Mouse (Mus musculus) midbrain, embryonic 15.5 days (tissue): ENCODE data around the gene Ciz1. TPM values are rescaled to one million over a fixed set of nuclear protein-coding genes. Genes with fewer than 3 reads are reported as not detected.
A peak's percentile ranks its signal among the peaks of the same experiment; 100 is the strongest.
"Not testable (repeated sequence)": the region's sequence is repeated elsewhere in the genome, so short reads cannot be mapped to it uniquely, and the experiment has no call there.

Experiments
- ATAC-seq: fragments of 200-750 bp; cut with Nextera tagmentation; replicated peaks from 2 replicates; pipeline ENCODE4 v1.8.0; 2017; ENCODE audit warnings: moderate TSS enrichment
- H3K27ac ChIP-seq: fragments of 300-500 bp; sonication (generic); 2 replicates; pipeline ENCODE4 v1.5.1; 2015; ENCODE audit warnings: mild to moderate bottlenecking, inconsistent platforms
- H3K27me3 ChIP-seq: fragments of 300-500 bp; sonication (generic); replicated peaks from 2 replicates; pipeline ENCODE4 v1.6.1; 2015; ENCODE audit warnings: inconsistent platforms
- H3K36me3 ChIP-seq: fragments of 300-500 bp; sonication (generic); replicated peaks from 2 replicates; pipeline ENCODE4 v1.6.1; 2015; ENCODE audit warnings: inconsistent platforms
- H3K4me1 ChIP-seq: fragments of 300-500 bp; sonication (generic); 2 replicates; pipeline ENCODE4 v1.6.1; 2015; ENCODE audit warnings: inconsistent platforms
- H3K4me2 ChIP-seq: fragments of 300-500 bp; sonication (generic); 2 replicates; pipeline ENCODE4 v1.6.1; 2015; ENCODE audit warnings: inconsistent platforms, mild to moderate bottlenecking, moderate library complexity
- H3K4me3 ChIP-seq: fragments of 300-500 bp; sonication (generic); 2 replicates; pipeline ENCODE4 v1.5.1; 2015; ENCODE audit warnings: mild to moderate bottlenecking, inconsistent platforms
- H3K9ac ChIP-seq: fragments of 300-500 bp; sonication (generic); 2 replicates; pipeline ENCODE4 v1.6.1; 2015; ENCODE audit warnings: mild to moderate bottlenecking, inconsistent platforms
- H3K9me3 ChIP-seq: fragments of 300-500 bp; sonication (generic); 2 replicates; pipeline ENCODE4 v1.6.1; 2016; ENCODE audit warnings: inconsistent platforms
- WGBS: fragments of 180-500 bp; shearing (Covaris S2); methylation state at CpG from one replicate; pipeline ENCODE4 v1.1.7; 2015; ENCODE audit warnings: mixed read lengths; 5-methylcytosine and 5-hydroxymethylcytosine counted together
- polyA plus RNA-seq: library from polyadenylated mRNA; unstranded; fragments of >200 nt; fragmentation: Nextera tagmentation; extraction: Ambion mirVana; gene quantifications from 2 replicates; pipeline ENCODE4 v1.2.1, GENCODE M21; 2015

Gene Ciz1
- polyA plus RNA-seq, 1 experiment from 2014 or later = 64.4 TPM

- Histone ChIP-seq H3K9me3 (no peaks in the 10 kb centered on the region), H3K27ac (no peak overlapping the region), H3K27me3 (no peaks in the 10 kb centered on the region), H3K4me2 (0 out of 2 replicates have a peak overlapping the region, but pooled peaks have one; percentile 57), H3K4me1 (peaks cover 34% of the 10 kb centered on the region), H3K36me3 (no peaks in the 10 kb centered on the region), H3K9ac (no peak overlapping the region), H3K4me3 (no peak overlapping the region)
- no peak for ATAC-seq
- WGBS = 70% methylated on average over 6 of the region's 6 CpGs
Observed at GRCm38 (mm10) chr2:32353836-32354235, 1.7 kb downstream of the Ciz1 start.

- peaks cover 32% of the 10 kb centered on the region for H3K4me1 ChIP-seq
- H3K4me3 ChIP-seq = no peak overlapping the region
- ATAC-seq = no peak
- H3K9ac ChIP-seq = no peak overlapping the region
- H3K36me3 ChIP-seq = no peaks in the 10 kb centered on the region
- H3K27me3 ChIP-seq = no peaks in the 10 kb centered on the region
- no peak overlapping the region for H3K27ac ChIP-seq
- WGBS = 85% methylated on average over 3 of the region's 3 CpGs
- H3K9me3 ChIP-seq = no peaks in the 10 kb centered on the region
- no peak overlapping the region for H3K4me2 ChIP-seq
Observed at GRCm38 (mm10) chr2:32354336-32354895, 2.3 kb downstream of the Ciz1 start.

DNA sequence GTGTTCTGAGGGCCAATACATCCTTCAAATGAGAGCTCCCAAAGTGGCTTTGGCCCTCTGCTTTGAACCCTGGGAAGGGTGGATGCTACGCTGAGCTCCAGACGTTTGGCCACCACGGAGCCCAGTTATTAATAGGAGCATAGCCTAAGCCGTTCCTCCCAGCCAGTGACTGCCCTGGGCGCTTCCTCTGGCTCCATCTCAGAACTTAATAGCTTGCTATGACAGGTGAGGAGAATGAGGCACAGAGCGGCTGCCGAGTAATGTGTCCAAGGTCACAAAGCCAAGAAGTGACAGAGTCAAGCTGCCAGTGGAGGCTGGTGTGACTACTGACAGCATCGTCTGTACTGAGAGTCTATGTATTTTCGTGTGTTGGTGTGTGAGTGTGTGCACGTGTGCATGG, 4.1 kb downstream of the Ciz1 start:
- no peak overlapping the region for H3K27ac ChIP-seq
- H3K4me2 ChIP-seq = no peak overlapping the region
- H3K27me3 ChIP-seq = no peaks in the 10 kb centered on the region
- no peak overlapping the region for H3K4me3 ChIP-seq
- H3K4me1 ChIP-seq = peaks cover 22% of the 10 kb centered on the region
- H3K36me3 ChIP-seq = no peaks in the 10 kb centered on the region
- H3K9me3 ChIP-seq = no peaks in the 10 kb centered on the region
- no peak overlapping the region for H3K9ac ChIP-seq
- 82% methylated on average over 10 of the region's 10 CpGs for WGBS
- no peak for ATAC-seq

DNA sequence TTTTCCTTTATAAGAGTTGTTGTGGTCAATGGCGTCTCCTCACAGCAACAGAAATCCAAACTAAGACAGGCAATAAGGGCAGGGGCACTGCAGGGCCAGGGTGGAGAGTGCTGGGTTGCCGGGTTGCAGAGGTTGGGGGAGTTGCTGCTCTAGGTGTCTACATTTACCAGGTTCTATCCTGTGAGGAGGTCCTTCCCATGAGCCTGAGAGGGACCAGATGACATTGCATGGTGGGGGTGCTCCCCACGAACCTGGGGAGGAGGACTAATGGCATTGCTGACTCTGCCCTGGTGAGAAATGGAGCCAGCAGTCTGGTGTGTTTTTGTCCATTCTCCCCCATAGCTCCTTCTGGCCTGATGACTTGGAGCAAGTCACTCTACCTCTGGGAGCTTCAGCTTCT, 5.6 kb downstream of the Ciz1 start:
- H3K4me1 ChIP-seq = peaks cover 23% of the 10 kb centered on the region
- no peak overlapping the region for H3K4me3 ChIP-seq
- H3K4me2 ChIP-seq = no peak overlapping the region
- no peak overlapping the region for H3K9ac ChIP-seq
- H3K27ac ChIP-seq = no peak overlapping the region
- 0 out of 2 replicates have a peak, but pooled peaks cover 3% of the 10 kb centered on the region for H3K27me3 ChIP-seq
- WGBS = 77% methylated on average over 3 of the region's 3 CpGs
- no peaks in the 10 kb centered on the region for H3K36me3 ChIP-seq
- ATAC-seq = no peak
- H3K9me3 ChIP-seq = no peaks in the 10 kb centered on the region

GRCm38 (mm10) chr2:32358381-32358780, 6.3 kb downstream of the Ciz1 start:
- H3K9ac ChIP-seq = no peak overlapping the region
- no peaks in the 10 kb centered on the region for H3K9me3 ChIP-seq
- H3K4me1 ChIP-seq = peaks cover 22% of the 10 kb centered on the region
- H3K4me2 ChIP-seq = no peak overlapping the region
- H3K27me3 ChIP-seq = 0 out of 2 replicates have a peak, but pooled peaks cover 3% of the 10 kb centered on the region
- H3K4me3 ChIP-seq = no peak overlapping the region
- ATAC-seq = no peak
- WGBS = 68% methylated on average over 10 of the region's 10 CpGs
- no peak overlapping the region for H3K27ac ChIP-seq
- H3K36me3 ChIP-seq = no peaks in the 10 kb centered on the region

DNA sequence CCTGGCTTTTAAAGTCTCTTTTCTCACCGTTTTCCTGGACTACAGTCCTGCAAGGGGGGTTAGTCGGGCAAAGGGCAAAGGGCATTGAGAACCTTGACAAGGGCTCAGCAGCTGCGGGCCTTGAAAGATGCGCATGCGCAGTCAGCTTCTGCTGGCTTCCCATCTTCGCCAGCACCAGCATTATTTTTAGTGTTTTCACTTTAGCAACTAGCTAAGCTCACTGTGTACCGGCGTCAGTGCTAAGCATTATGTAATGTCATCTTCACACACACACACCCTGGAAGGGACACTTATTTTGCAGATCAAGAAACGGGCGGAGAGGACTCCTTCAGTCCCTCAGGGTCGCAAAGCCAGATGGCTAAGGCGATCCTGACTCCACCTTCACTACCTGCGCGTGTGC, 8.6 kb downstream of the Ciz1 start:
- Histone ChIP-seq H3K4me1 (peaks cover 27% of the 10 kb centered on the region), H3K9me3 (no peaks in the 10 kb centered on the region), H3K27ac (no peak overlapping the region), H3K36me3 (no peaks in the 10 kb centered on the region), H3K4me2 (peak overlapping the region; percentile 53), H3K4me3 (peak overlapping the region; percentile 27), H3K9ac (peak overlapping the region; percentile 5; the same call in 1 of the 2 replicates), H3K27me3 (0 out of 2 replicates have a peak, but pooled peaks cover 3% of the 10 kb centered on the region)
- no peak for ATAC-seq
- 6% methylated on average over 14 of the region's 14 CpGs for WGBS

- WGBS = 1% methylated on average over 24 of the region's 24 CpGs
- ATAC-seq = no peak; the same call in 1 of the 2 replicates
- peak overlapping the region; percentile 27 for H3K4me3 ChIP-seq
- H3K9me3 ChIP-seq = no peaks in the 10 kb centered on the region
- no peak overlapping the region for H3K27ac ChIP-seq
- 0 out of 2 replicates have a peak overlapping the region, but pooled peaks have one; percentile 3 for H3K9ac ChIP-seq
- H3K36me3 ChIP-seq = 0 out of 2 replicates have a peak, but pooled peaks cover 3% of the 10 kb centered on the region
- peak overlapping the region; percentile 53 for H3K4me2 ChIP-seq
- peaks cover 27% of the 10 kb centered on the region for H3K4me1 ChIP-seq
- 0 out of 2 replicates have a peak, but pooled peaks cover 3% of the 10 kb centered on the region for H3K27me3 ChIP-seq
Observed at GRCm38 (mm10) chr2:32361437-32361836, 9.3 kb downstream of the Ciz1 start.

DNA sequence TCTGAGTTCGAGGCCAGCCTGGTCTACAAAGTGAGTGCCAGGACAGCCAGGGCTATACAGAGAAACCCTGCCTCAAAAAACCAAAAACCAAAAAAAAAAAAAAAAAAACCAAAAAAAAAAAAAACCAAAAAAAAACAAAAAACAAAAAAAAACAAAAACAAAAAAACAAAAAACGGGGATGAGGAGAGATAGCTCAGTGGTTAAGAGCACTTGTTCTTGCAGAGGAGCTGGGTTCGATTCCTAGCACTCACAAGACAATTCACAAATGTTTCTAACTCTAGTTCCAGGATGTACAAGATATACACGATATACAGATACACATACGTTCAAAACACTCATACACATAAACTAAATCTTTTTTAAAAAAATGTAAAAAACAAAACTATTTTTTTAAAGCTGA, 10.1 kb downstream of the Ciz1 start:
- not testable (repeated sequence) for H3K27me3 ChIP-seq, H3K9me3 ChIP-seq, H3K36me3 ChIP-seq, ATAC-seq
- WGBS = 44% methylated on average over 5 of the region's 5 CpGs
- Histone ChIP-seq H3K4me2 (peak overlapping the region; percentile 69), H3K27ac (peak overlapping the region; percentile 91), H3K9ac (peak overlapping the region; percentile 82), H3K4me3 (peak overlapping the region; percentile 96), H3K4me1 (peaks cover 27% of the 10 kb centered on the region)

DNA sequence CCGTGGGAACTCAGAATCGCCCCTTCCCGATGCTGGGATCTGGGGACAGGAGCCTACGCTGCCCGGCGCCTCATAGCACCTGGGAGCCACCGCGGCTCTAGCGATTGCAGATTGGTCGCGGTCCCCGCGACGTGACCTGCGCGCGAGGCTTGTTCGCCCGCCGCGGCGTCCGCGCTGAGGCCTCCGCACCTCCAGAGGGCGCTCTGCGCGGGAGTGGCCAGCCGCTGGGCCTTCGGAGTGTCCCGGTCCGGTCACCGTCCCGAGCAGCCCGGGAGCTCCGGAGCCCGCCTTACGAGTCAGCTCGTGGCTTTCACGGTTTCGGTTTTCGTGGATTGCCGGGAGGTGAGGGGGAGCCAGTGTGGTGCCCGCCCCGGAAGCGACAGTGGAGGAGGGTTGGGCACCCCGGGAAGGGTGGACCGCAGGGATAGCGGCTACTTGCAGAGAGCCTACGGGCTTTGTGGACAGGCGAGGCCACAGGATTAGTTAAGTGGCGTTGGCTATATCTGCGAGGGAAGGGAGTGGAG, 10.8 kb downstream of the Ciz1 start:
- Histone ChIP-seq H3K27me3 (0 out of 2 replicates have a peak, but pooled peaks cover 3% of the 10 kb centered on the region), H3K4me1 (peaks cover 27% of the 10 kb centered on the region), H3K9ac (peak overlapping the region; percentile 82), H3K36me3 (peaks cover 7% of the 10 kb centered on the region), H3K9me3 (no peaks in the 10 kb centered on the region), H3K4me2 (peak overlapping the region; percentile 69), H3K27ac (peak overlapping the region; percentile 91), H3K4me3 (peak overlapping the region; percentile 96)
- ATAC-seq = peak; percentile 86
- WGBS = under 1% methylated on average over 46 of the region's 53 CpGs

GRCm38 (mm10) chr2:32363376-32364106, 11.4 kb downstream of the Ciz1 start:
- Histone ChIP-seq H3K9me3 (no peaks in the 10 kb centered on the region), H3K4me2 (peak overlapping the region; percentile 69), H3K4me1 (peaks cover 27% of the 10 kb centered on the region), H3K4me3 (peak overlapping the region; percentile 96), H3K27ac (peak overlapping the region; percentile 91), H3K9ac (peak overlapping the region; percentile 82), H3K36me3 (peaks cover 11% of the 10 kb centered on the region), H3K27me3 (0 out of 2 replicates have a peak, but pooled peaks cover 3% of the 10 kb centered on the region)
- ATAC-seq = peak; percentile 60
- WGBS = 9% methylated on average over 19 of the region's 19 CpGs

DNA sequence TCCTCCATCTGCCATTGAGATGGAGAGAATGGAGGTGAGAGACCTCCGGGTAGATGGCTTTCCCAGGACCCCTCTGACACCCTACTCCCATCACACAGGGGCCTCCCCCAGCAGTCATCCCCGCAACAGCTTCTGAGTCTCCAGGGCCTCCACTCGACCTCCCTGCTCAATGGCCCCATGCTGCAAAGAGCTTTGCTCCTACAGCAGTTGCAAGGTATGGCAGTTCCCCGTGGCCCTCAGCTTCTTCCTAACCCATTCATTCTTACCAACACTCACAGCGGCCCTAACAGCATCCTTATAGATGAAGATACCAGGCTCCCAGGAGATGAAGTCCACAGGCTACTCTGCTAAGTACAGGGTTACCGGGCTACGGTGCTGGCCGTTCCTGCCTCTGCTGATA, 12.0 kb downstream of the Ciz1 start:
- Histone ChIP-seq H3K36me3 (peaks cover 11% of the 10 kb centered on the region), H3K4me1 (peaks cover 27% of the 10 kb centered on the region), H3K9ac (peak overlapping the region; percentile 82; the same call in 1 of the 2 replicates), H3K9me3 (no peaks in the 10 kb centered on the region), H3K4me3 (peak overlapping the region; percentile 96), H3K27me3 (0 out of 2 replicates have a peak, but pooled peaks cover 3% of the 10 kb centered on the region), H3K27ac (no peak overlapping the region), H3K4me2 (peak overlapping the region; percentile 69)
- no peak for ATAC-seq
- 88% methylated on average over 8 of the region's 8 CpGs for WGBS

DNA sequence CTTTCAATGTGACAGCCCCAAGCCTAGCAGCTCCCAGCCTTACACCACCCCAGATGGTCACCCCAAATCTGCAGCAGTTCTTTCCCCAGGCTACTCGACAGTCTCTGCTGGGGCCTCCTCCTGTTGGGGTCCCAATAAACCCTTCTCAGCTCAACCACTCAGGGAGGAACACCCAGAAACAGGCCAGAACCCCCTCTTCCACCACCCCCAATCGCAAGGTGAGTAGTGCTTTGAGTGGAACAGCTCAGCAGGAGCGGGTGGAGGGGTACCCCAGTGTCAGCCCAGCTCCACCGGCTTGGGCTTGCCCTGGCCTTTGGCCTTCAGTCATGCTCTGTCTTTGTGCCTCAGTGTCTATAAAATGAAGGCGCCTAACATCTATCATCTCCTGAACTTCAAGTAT, 15.2 kb downstream of the Ciz1 start:
- 97% methylated on average over 5 of the region's 5 CpGs for WGBS
- H3K36me3 ChIP-seq = peaks cover 37% of the 10 kb centered on the region

More for the DNA sequence above, 15.2 kb downstream of the Ciz1 start:
- no peak overlapping the region for H3K4me2 ChIP-seq
- no peak overlapping the region for H3K27ac ChIP-seq
- no peak overlapping the region for H3K9ac ChIP-seq
- no peaks in the 10 kb centered on the region for H3K9me3 ChIP-seq
- H3K4me3 ChIP-seq = no peak overlapping the region
- no peaks in the 10 kb centered on the region for H3K27me3 ChIP-seq
- no peak for ATAC-seq
- H3K4me1 ChIP-seq = peaks cover 15% of the 10 kb centered on the region
